Mouse (Mus musculus) midbrain, embryonic 12.5 days (tissue): ENCODE results near the gene Tspan9. TPM values are rescaled to one million over a fixed set of nuclear protein-coding genes. Genes with fewer than 3 reads are reported as not detected.

Experiments
- ATAC-seq: fragments of 200-750 bp; cut with Nextera tagmentation; 2 replicates; pipeline ENCODE4 v1.8.0; 2017; ENCODE audit warnings: low read depth, moderate TSS enrichment, moderate library complexity; ENCODE audit not compliant: low FRiP score
- H3K27ac ChIP-seq: fragments of 300-500 bp; sonication (generic); replicated peaks from 2 replicates; pipeline ENCODE4 v1.5.1; 2016; ENCODE audit warnings: mild to moderate bottlenecking
- H3K27me3 ChIP-seq: fragments of 300-500 bp; sonication (generic); 2 replicates; pipeline ENCODE4 v1.6.1; 2016; ENCODE audit warnings: mild to moderate bottlenecking
- H3K36me3 ChIP-seq: fragments of 300-500 bp; sonication (generic); 2 replicates; pipeline ENCODE4 v1.6.1; 2016
- H3K4me1 ChIP-seq: fragments of 300-500 bp; sonication (generic); 2 replicates; pipeline ENCODE4 v1.6.1; 2016
- H3K4me2 ChIP-seq: fragments of 300-500 bp; sonication (generic); replicated peaks from 2 replicates; pipeline ENCODE4 v1.6.1; 2016; ENCODE audit warnings: mild to moderate bottlenecking, moderate library complexity
- H3K4me3 ChIP-seq: fragments of 300-500 bp; sonication (generic); 2 replicates; pipeline ENCODE4 v1.5.1; 2016; ENCODE audit warnings: mild to moderate bottlenecking
- H3K9ac ChIP-seq: fragments of 300-500 bp; sonication (generic); replicated peaks from 2 replicates; pipeline ENCODE4 v1.6.1; 2016; ENCODE audit warnings: mild to moderate bottlenecking, moderate library complexity
- H3K9me3 ChIP-seq: fragments of 300-500 bp; sonication (generic); 2 replicates; pipeline ENCODE4 v1.6.1; 2016; ENCODE audit warnings: mild to moderate bottlenecking
- WGBS: fragments of 180-500 bp; shearing (Covaris S2); methylation state at CpG from one replicate; pipeline ENCODE4 v1.1.7; 2016; 5-methylcytosine and 5-hydroxymethylcytosine counted together
- polyA plus RNA-seq: library from polyadenylated mRNA; unstranded; fragments of >200 nt; fragmentation: Nextera tagmentation; extraction: Ambion mirVana; gene quantifications from 2 replicates; pipeline ENCODE4 v1.2.1, GENCODE M21; 2016

Tspan9 gene
- polyA plus RNA-seq, 1 experiment from 2014 or later: 39.0 TPM

DNA sequence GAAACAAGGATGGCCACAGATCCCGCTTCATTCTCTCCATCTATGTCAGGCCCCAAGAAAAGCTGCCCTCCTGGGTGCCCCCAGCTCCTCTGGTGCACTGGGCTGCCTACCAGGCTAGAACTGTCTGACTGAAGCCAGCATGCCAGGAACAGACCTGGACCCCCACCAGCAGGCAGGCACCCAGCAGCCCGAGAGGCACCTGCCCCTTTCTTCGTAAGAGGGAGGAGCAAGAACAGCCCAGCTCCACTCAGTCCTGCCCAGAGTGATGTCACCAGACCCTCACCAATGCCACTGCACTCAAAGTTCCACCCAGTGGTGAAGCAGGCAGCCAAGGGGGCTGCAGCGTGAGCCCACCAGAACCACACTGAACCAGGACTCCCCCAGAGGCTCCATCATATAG lies 112.3 kb downstream of the Tspan9 start:
- peaks cover 34% of the 10 kb centered on the region for H3K27me3 ChIP-seq
- peaks cover 46% of the 10 kb centered on the region for H3K4me1 ChIP-seq
- no peaks in the 10 kb centered on the region for H3K36me3 ChIP-seq
- WGBS: 62% methylated on average over 4 of the region's 4 CpGs
- no peak for ATAC-seq
- no peaks in the 10 kb centered on the region for H3K9me3 ChIP-seq
- H3K4me3 ChIP-seq: no peak overlapping the region
- H3K9ac ChIP-seq: no peak overlapping the region
- H3K4me2 ChIP-seq: no peak overlapping the region
- no peak overlapping the region for H3K27ac ChIP-seq

DNA sequence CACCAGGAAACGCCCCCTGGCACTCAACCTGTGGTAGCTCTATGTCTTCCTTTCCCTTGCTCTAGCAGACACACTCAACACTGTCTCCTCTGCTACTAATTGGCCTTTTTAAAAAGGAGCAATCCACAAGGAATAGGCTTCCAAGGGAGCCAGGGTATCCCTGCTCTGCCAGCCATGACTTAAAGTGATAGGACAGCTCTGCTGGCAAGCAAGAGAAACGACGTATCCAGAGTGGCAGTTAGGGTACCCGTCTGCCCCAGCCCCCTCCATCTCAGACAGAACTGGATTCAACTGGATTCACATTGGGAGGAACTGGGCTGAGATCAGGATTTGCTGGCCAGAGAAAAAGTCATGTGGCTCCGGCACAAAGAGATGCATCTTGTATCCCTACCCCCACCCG lies 112.9 kb downstream of the Tspan9 start:
- H3K27me3 ChIP-seq: peaks cover 28% of the 10 kb centered on the region
- WGBS: 61% methylated on average over 6 of the region's 6 CpGs
- H3K27ac ChIP-seq: no peak overlapping the region
- no peak overlapping the region for H3K4me2 ChIP-seq
- peaks cover 39% of the 10 kb centered on the region for H3K4me1 ChIP-seq
- no peak for ATAC-seq
- H3K4me3 ChIP-seq: no peak overlapping the region
- H3K9me3 ChIP-seq: no peaks in the 10 kb centered on the region
- H3K36me3 ChIP-seq: no peaks in the 10 kb centered on the region
- H3K9ac ChIP-seq: no peak overlapping the region

DNA sequence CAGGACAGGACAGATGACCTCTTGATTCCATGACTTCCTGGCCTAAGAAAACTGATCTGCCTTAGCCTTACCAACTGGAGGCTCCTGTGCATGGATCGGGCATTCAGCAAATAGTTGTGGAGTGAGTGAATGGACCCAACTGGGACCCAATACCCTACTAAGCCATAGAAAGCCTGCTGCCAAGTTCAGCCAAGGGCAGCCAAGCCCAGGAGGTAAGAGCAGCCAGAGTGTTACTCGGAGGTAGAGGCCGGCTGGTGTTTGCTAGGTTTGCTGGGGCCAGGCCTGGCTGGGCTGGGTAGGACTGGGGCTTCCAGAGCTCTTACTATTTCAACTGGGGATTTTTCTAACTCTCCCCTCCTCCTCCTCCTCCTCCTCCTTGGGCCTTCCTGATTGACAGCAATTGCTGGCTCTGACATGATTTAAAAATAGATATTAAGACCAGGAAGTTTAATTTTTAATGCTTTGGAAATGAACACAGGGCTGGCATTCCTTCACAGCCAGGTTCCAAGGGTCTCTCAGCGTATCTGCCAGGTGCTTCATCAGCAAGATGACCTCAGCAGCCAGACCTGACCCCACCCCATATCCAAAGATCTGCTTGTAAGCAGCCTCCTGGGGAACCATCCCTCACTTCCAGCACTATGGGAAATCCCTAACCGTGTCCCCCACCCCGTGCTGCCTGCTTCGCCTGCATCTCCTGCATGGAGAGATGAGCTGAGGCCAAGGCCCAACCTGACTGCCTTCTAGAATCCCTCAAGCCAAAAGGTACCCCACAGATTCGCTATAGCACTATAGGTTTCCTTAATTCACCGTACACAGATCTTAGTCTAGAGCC lies 113.7 kb downstream of the Tspan9 start:
- no peaks in the 10 kb centered on the region for H3K9me3 ChIP-seq
- no peak overlapping the region for H3K4me2 ChIP-seq
- WGBS: 83% methylated on average over 9 of the region's 9 CpGs
- no peak overlapping the region for H3K4me3 ChIP-seq
- H3K27ac ChIP-seq: no peak overlapping the region
- peaks cover 23% of the 10 kb centered on the region for H3K27me3 ChIP-seq
- peaks cover 33% of the 10 kb centered on the region for H3K4me1 ChIP-seq
- H3K9ac ChIP-seq: no peak overlapping the region
- no peaks in the 10 kb centered on the region for H3K36me3 ChIP-seq
- no peak for ATAC-seq

DNA sequence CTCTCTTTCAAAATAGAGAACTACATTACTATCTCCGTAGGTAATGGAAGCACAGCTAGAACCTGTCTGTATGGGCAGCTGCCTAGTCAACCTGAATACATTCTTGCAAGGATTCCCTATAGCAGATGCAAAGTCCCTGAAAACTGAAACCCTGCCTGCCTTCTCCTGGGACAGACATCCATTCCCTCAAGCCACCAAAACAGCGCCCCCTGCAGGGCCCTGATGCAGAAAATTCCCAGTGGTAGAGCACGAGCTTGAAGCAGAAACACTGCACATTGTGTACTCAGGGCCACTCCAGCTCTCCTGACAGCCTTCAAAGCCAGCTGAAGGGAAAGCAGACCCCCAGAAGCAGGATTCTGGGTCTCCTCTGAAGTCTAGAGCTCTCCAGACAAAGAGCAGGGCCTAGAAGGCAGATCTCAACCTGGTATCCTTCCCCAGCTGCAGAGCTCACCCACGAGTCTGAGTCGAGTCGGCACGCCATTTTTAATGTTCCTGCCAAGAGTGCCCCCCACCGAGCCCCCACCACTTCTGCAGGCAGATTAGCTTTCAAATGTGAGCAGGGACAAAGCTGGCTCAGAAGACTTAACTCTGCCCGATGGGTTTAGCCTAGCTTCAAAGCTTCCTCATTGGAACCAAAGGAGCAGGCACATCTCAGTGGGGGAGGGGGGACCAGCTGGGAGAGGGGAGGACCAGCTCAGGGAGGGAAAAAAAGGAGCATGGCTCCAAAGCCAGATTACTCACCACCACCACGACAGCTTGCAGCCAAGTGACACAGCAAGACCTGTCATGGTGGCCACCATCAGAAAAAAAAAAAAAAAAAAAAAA lies 115.1 kb downstream of the Tspan9 start:
- WGBS: 11% methylated on average over 10 of the region's 10 CpGs
- Histone ChIP-seq H3K27me3 (peaks cover 16% of the 10 kb centered on the region), H3K27ac (peak overlapping the region; percentile 61), H3K4me2 (no peak overlapping the region), H3K4me3 (no peak overlapping the region), H3K4me1 (peaks cover 19% of the 10 kb centered on the region), H3K36me3 (no peaks in the 10 kb centered on the region), H3K9ac (no peak overlapping the region), H3K9me3 (no peaks in the 10 kb centered on the region)
- peak; percentile 28; the same call in 1 of the 2 replicates for ATAC-seq

DNA sequence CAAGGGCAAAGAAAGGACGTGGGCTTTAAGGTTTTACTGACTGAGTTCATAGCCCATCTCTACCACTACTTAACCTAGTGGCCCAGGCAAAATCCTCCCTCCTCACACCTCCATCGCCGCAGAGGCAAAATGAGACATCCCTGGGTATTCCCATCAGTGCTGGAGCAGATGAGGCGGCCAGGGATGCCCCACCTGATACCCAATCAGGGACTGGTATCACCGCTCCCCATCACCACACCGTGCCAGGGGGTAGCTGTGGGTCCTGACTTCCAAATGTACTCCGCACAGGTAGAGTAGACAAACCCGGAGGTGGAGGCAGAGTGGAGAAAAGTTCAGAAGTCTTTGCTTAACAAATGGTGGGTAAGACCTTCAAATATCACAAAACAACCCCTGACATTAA lies 117.4 kb downstream of the Tspan9 start:
- H3K27me3 ChIP-seq: peaks cover 3% of the 10 kb centered on the region; the same call in 1 of the 2 replicates
- no peaks in the 10 kb centered on the region for H3K36me3 ChIP-seq
- no peak overlapping the region for H3K4me2 ChIP-seq
- ATAC-seq: no peak
- H3K9ac ChIP-seq: no peak overlapping the region
- H3K27ac ChIP-seq: no peak overlapping the region
- H3K9me3 ChIP-seq: no peaks in the 10 kb centered on the region
- 93% methylated on average over 8 of the region's 8 CpGs for WGBS
- H3K4me1 ChIP-seq: peaks cover 34% of the 10 kb centered on the region
- no peak overlapping the region for H3K4me3 ChIP-seq

DNA sequence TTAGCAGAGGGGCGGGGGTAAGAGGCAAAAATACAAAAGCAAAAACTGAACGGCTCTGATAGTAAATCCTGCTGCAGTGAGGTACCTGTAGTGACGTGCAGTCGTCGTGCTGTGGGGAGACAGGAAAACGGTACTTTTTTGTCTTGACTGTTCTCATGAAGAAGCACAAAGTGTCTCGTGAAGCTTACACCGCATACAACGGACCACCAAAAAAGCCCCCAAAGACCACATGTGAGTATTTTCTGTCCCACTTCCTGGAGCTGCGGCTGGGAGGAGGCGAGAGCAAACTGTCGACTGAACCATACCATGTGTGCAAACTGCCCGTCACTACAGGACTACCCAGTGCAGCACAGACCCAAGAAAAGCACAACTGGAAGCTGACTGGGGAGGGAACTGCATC lies 117.8 kb downstream of the Tspan9 start:
- 87% methylated on average over 13 of the region's 13 CpGs for WGBS
- Histone ChIP-seq H3K27ac (no peak overlapping the region), H3K36me3 (no peaks in the 10 kb centered on the region), H3K9ac (no peak overlapping the region), H3K4me2 (no peak overlapping the region), H3K4me3 (no peak overlapping the region), H3K9me3 (no peaks in the 10 kb centered on the region), H3K27me3 (peaks cover 3% of the 10 kb centered on the region; the same call in 1 of the 2 replicates), H3K4me1 (peaks cover 38% of the 10 kb centered on the region)
- no peak for ATAC-seq

DNA sequence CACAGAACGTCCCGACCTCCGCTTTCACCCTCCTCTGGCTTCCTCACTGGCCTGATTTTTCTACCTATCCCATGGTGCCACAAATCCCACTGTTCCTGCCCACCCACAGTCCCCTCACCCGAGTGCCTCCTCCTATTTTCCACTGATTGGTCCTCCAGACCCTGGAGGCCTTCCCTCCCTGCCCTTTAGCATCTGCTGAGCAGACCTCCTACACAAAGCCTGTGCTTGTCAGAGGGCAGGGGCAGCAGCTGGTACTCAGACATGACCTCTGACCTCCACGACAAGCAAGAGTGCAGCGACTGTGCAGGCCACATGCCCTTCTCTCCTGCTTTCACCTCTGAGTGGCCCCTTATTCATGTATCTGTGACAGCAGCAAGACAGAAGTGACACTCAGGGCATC lies 121.2 kb downstream of the Tspan9 start:
- ATAC-seq: peak; percentile 39; the same call in 1 of the 2 replicates
- peak overlapping the region; percentile 31; the same call in 1 of the 2 replicates for H3K27ac ChIP-seq

DNA sequence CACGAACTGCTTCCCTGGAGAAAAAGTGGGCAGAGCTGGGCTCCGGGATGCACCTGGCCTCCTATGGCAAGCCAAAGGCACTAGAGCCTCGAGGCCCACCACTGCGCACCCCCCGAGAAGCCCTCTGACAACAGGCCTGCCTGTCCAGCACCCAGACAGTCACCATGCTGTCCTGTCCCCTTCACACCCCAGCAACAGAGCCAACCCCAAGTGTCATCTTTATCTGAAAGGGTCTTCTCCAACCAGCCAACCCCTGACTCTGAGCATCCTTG lies 121.5 kb downstream of the Tspan9 start:
- H3K4me1 ChIP-seq: peaks cover 37% of the 10 kb centered on the region
- WGBS: 50% methylated on average over 5 of the region's 5 CpGs
- H3K27me3 ChIP-seq: peaks cover 3% of the 10 kb centered on the region; the same call in 1 of the 2 replicates
- H3K9me3 ChIP-seq: no peaks in the 10 kb centered on the region
- H3K27ac ChIP-seq: 0 out of 2 replicates have a peak overlapping the region, but pooled peaks have one; percentile 30
- H3K36me3 ChIP-seq: no peaks in the 10 kb centered on the region
- H3K4me3 ChIP-seq: no peak overlapping the region
- peak; percentile 42; the same call in 1 of the 2 replicates for ATAC-seq
- H3K9ac ChIP-seq: no peak overlapping the region
- H3K4me2 ChIP-seq: no peak overlapping the region

More for the DNA sequence above, 121.2 kb downstream of the Tspan9 start:
- no peak overlapping the region for H3K4me2 ChIP-seq
- peaks cover 3% of the 10 kb centered on the region; the same call in 1 of the 2 replicates for H3K27me3 ChIP-seq
- H3K4me1 ChIP-seq: peaks cover 37% of the 10 kb centered on the region
- 22% methylated on average over 6 of the region's 6 CpGs for WGBS
- H3K4me3 ChIP-seq: no peak overlapping the region
- no peaks in the 10 kb centered on the region for H3K9me3 ChIP-seq
- H3K36me3 ChIP-seq: no peaks in the 10 kb centered on the region
- H3K9ac ChIP-seq: no peak overlapping the region

DNA sequence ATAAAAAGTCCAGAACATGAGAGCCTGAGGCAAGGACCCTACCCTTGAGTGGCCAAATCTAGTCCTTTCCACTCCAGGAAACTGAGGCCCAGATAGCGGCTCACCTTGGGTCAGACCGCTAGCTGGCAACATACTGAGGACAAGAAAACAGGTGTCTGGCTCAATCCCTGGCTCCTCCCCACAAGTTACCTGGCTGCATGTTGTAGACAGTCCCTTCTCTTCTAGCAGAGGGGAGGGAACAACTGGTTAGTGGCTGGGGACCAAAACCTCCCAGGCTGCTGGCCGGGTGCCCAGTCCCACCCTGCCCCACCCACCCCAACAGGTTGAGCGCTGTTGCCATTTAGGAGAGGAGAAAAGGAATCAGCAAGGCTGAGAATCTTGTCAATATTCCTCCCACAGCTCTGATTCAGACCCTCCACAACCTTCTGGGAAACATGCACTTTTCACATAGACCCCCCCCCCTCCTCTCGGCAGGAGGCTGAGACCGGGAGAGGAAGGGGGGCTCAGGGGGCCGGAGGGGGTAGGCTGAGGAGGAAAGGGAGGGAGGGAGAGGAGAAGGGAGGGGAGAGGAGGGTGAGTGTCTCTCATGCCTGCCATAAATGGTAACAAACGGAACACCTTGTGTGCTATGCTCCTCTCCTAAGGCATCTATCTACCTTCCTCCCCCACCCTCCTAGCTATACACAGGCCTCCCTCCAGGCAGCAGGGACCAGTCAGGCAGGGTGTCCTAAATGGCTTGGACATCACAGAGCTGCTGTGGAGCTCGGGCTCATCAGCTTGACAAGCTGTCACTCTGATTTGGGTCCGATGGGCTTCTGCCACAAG lies 122.1 kb downstream of the Tspan9 start:
- Histone ChIP-seq H3K27me3 (peaks cover 3% of the 10 kb centered on the region; the same call in 1 of the 2 replicates), H3K4me1 (peaks cover 37% of the 10 kb centered on the region), H3K9me3 (no peaks in the 10 kb centered on the region), H3K27ac (0 out of 2 replicates have a peak overlapping the region, but pooled peaks have one; percentile 30), H3K4me2 (no peak overlapping the region), H3K4me3 (no peak overlapping the region), H3K36me3 (no peaks in the 10 kb centered on the region), H3K9ac (no peak overlapping the region)
- 33% methylated on average over 7 of the region's 10 CpGs for WGBS
- peak; percentile 32 for ATAC-seq

DNA sequence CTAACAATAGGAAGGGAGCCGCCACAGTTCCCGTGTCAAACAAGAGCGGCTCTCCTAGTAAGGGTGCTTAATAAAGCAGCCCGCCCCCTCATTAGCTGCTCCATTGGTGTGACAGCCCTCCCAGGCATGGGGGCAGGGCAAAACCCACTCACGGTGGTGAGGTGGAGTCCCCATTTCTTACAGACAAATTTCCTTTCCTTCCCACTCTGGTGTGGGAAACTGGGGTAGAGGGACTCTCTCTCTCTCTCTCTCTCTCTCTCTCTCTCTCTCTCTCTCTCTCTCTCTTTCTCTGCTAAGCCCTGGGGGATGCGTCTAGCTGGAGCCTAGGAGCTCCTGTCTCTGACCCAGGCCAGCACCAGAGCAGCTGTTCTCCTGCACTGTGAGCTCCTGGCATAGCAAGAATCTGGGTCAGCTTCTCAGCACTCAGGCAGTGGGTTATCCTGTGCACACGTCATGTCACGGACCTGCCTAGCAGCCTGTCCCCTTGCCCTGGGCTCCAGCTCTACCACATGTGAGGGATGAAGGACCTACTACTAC lies 122.8 kb downstream of the Tspan9 start:
- WGBS: 19% methylated on average over 8 of the region's 8 CpGs
- Histone ChIP-seq H3K36me3 (no peaks in the 10 kb centered on the region), H3K27ac (peak overlapping the region; percentile 65), H3K9ac (no peak overlapping the region), H3K4me2 (no peak overlapping the region), H3K9me3 (no peaks in the 10 kb centered on the region), H3K27me3 (peaks cover 3% of the 10 kb centered on the region; the same call in 1 of the 2 replicates), H3K4me3 (no peak overlapping the region), H3K4me1 (peaks cover 37% of the 10 kb centered on the region)
- 0 out of 2 replicates have a peak, but pooled peaks have one; percentile 42 for ATAC-seq

DNA sequence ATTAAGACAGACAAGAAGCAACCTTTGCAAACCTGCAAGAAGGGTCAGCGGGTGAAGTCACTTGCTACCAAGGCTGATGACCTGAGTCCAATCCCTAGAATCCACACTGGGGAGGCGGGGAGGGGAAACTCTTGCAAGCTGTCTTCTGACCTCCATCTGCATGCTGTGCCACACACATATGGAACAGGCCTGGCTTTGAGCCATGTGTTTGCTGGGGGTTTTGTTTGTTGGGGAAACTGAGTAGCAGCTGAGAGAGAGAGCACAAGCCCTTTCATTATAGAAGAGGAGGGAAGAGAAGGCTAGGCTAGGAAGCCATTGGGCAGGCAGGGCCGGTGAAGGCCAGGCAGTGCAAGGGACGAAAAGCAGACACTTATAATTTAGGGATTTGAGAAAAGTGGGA lies 123.3 kb downstream of the Tspan9 start:
- no peak for ATAC-seq
- no peak overlapping the region for H3K4me2 ChIP-seq
- WGBS: 45% methylated on average over 4 of the region's 4 CpGs
- no peak overlapping the region for H3K4me3 ChIP-seq
- H3K4me1 ChIP-seq: peaks cover 37% of the 10 kb centered on the region
- H3K9me3 ChIP-seq: no peaks in the 10 kb centered on the region
- H3K36me3 ChIP-seq: no peaks in the 10 kb centered on the region
- peaks cover 3% of the 10 kb centered on the region; the same call in 1 of the 2 replicates for H3K27me3 ChIP-seq
- no peak overlapping the region for H3K9ac ChIP-seq
- H3K27ac ChIP-seq: peak overlapping the region; percentile 65
